Mouse (Mus musculus): ENCODE measurements around the gene Hoxa10. TPM values are rescaled to one million over a fixed set of nuclear protein-coding genes. Genes with fewer than 3 reads are reported as not detected.
A peak's percentile ranks its signal among the peaks of the same experiment; 100 is the strongest.

The Hoxa10 gene
- polyA plus RNA-seq, 1 experiment from 2014 or later = not detected

- WGBS = 3% methylated on average over 14 of the region's 14 CpGs
- Histone ChIP-seq H3K27ac (ENCODE audit: low read length) (no peak overlapping the region), H3K36me3 (ENCODE audit: control insufficient read depth, insufficient read depth, low read length) (no peaks in the 10 kb centered on the region), H3K9me3 (replicated peaks; ENCODE audit: control insufficient read depth, low read length, poor library complexity, severe bottlenecking) (no peaks in the 10 kb centered on the region), H3K9ac (ENCODE audit: low read depth, low read length) (no peak overlapping the region), H3K4me1 (ENCODE audit: control insufficient read depth, insufficient read depth, low read length) (peaks cover 3% of the 10 kb centered on the region; the same call in 1 of the 2 replicates), H3K4me2 (ENCODE audit: low read length) (no peak overlapping the region), H3K4me3 (ENCODE audit: low read depth, low read length) (no peak overlapping the region), H3K27me3 (ENCODE audit: control insufficient read depth, insufficient read depth, low read depth, low read length) (peaks cover 85% of the 10 kb centered on the region)
- ATAC-seq = no peak
Observed at GRCm38 (mm10) chr6:52205221-52205620, 35.4 kb downstream of the Hoxa10 start.

GRCm38 (mm10) chr6:52204050-52204752, 36.5 kb downstream of the Hoxa10 start, which contains the start of gene Hoxa5:
TSS of gene Hoxa5 (minus strand) at chr6:52204587.
- Histone ChIP-seq H3K9me3 (replicated peaks; ENCODE audit: control insufficient read depth, low read length, poor library complexity, severe bottlenecking) (no peaks in the 10 kb centered on the region), H3K36me3 (ENCODE audit: control insufficient read depth, insufficient read depth, low read length) (no peaks in the 10 kb centered on the region), H3K4me3 (ENCODE audit: low read depth, low read length) (no peak within 1 kb of the TSS; the same call in 1 of the 2 replicates), H3K9ac (ENCODE audit: low read depth, low read length) (no peak within 1 kb of the TSS), H3K27me3 (ENCODE audit: control insufficient read depth, insufficient read depth, low read depth, low read length) (peaks cover 86% of the 10 kb centered on the region), H3K27ac (ENCODE audit: low read length) (no peak within 1 kb of the TSS), H3K4me1 (ENCODE audit: control insufficient read depth, insufficient read depth, low read length) (peaks cover 3% of the 10 kb centered on the region; the same call in 1 of the 2 replicates), H3K4me2 (ENCODE audit: low read length) (0 out of 2 replicates have a peak within 1 kb of the TSS, but pooled peaks have one; percentile 9)
- no peak for ATAC-seq
- WGBS = under 1% methylated on average over 65 of the region's 65 CpGs

GRCm38 (mm10) chr6:52203371-52204049, 37.1 kb downstream of the Hoxa10 start:
- no peak overlapping the region for H3K9ac ChIP-seq (ENCODE audit: low read depth, low read length)
- no peak overlapping the region; the same call in 1 of the 2 replicates for H3K4me3 ChIP-seq (ENCODE audit: low read depth, low read length)
- H3K27me3 ChIP-seq (ENCODE audit: control insufficient read depth, insufficient read depth, low read depth, low read length) = peaks cover 88% of the 10 kb centered on the region
- H3K9me3 ChIP-seq (replicated peaks; ENCODE audit: control insufficient read depth, low read length, poor library complexity, severe bottlenecking) = no peaks in the 10 kb centered on the region
- no peak overlapping the region for H3K27ac ChIP-seq (ENCODE audit: low read length)
- whole genome bisulfite sequencing = under 1% methylated on average over 45 of the region's 46 CpGs
- H3K4me1 ChIP-seq (ENCODE audit: control insufficient read depth, insufficient read depth, low read length) = peaks cover 3% of the 10 kb centered on the region; the same call in 1 of the 2 replicates
- no peak for ATAC-seq
- 0 out of 2 replicates have a peak overlapping the region, but pooled peaks have one; percentile 9 for H3K4me2 ChIP-seq (ENCODE audit: low read length)
- H3K36me3 ChIP-seq (ENCODE audit: control insufficient read depth, insufficient read depth, low read length) = no peaks in the 10 kb centered on the region

GRCm38 (mm10) chr6:52203121-52203370, 37.6 kb downstream of the Hoxa10 start:
- H3K27me3 ChIP-seq (ENCODE audit: control insufficient read depth, insufficient read depth, low read depth, low read length) = peaks cover 88% of the 10 kb centered on the region
- no peak overlapping the region for H3K4me2 ChIP-seq (ENCODE audit: low read length)
- H3K36me3 ChIP-seq (ENCODE audit: control insufficient read depth, insufficient read depth, low read length) = no peaks in the 10 kb centered on the region
- H3K27ac ChIP-seq (ENCODE audit: low read length) = no peak overlapping the region
- H3K4me3 ChIP-seq (ENCODE audit: low read depth, low read length) = no peak overlapping the region
- WGBS = under 1% methylated on average over 10 of the region's 10 CpGs
- H3K9ac ChIP-seq (ENCODE audit: low read depth, low read length) = no peak overlapping the region
- no peak for ATAC-seq
- H3K4me1 ChIP-seq (ENCODE audit: control insufficient read depth, insufficient read depth, low read length) = peaks cover 3% of the 10 kb centered on the region; the same call in 1 of the 2 replicates
- no peaks in the 10 kb centered on the region for H3K9me3 ChIP-seq (replicated peaks; ENCODE audit: control insufficient read depth, low read length, poor library complexity, severe bottlenecking)

DNA sequence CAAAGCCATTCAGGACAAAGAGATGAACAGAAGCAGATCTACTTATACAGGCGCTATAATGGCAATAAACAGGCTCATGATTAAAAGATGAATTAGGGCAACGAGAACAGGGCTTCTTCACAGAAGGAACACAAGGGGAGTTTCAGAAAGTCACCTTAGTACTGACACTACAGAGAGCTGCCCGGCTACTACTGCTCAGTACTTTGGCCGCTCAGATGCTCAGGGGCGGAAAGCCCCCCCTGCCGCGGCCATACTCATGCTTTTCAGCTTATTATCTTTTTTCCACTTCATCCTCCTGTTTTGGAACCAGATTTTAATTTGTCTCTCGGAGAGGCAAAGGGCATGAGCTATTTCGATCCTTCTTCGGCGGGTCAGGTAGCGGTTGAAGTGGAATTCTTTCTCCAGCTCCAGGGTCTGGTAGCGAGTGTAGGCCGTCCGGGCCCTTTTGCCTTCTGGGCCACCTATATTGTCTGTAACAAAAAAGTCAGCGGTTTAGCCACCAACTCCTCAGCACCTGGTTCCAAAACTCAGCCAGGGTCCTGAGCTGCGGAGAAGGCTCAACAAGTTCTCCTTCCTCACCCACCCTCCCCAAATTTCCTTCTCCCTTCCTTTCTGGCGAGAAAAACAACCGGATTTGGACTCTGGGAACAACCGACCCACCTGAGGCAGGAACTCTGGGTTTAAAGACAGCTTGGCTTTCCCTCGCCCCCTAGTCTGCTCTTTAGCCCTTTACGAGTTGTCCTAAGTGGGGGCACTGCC, 38.1 kb downstream of the Hoxa10 start:
- WGBS = 3% methylated on average over 22 of the region's 22 CpGs
- Histone ChIP-seq H3K9me3 (replicated peaks; ENCODE audit: control insufficient read depth, low read length, poor library complexity, severe bottlenecking) (no peaks in the 10 kb centered on the region), H3K4me1 (ENCODE audit: control insufficient read depth, insufficient read depth, low read length) (peaks cover 3% of the 10 kb centered on the region; the same call in 1 of the 2 replicates), H3K27ac (ENCODE audit: low read length) (no peak overlapping the region), H3K4me3 (ENCODE audit: low read depth, low read length) (no peak overlapping the region), H3K4me2 (ENCODE audit: low read length) (no peak overlapping the region), H3K9ac (ENCODE audit: low read depth, low read length) (no peak overlapping the region), H3K36me3 (ENCODE audit: control insufficient read depth, insufficient read depth, low read length) (no peaks in the 10 kb centered on the region), H3K27me3 (ENCODE audit: control insufficient read depth, insufficient read depth, low read depth, low read length) (peaks cover 91% of the 10 kb centered on the region)
- no peak for ATAC-seq

DNA sequence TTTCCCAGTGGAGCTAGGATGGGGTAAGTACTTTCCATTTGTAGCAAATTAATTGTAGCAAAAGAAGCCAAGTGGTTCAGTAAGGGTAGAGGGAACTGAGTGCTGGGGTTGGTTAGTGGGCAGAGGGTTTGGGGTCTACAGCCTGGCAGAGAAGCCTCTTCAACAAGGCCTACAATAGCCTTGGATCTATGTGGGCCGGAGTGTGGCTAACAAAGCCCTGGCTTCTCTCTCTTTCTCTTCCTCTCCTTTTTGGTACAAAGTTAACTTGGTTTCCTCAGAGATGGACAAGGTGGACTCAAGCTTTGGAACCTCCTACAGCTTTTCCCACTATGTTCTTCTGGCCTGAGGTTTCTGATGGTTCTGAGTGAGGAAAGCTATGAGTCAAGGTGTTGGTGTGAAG, 39.4 kb downstream of the Hoxa10 start:
- no peaks in the 10 kb centered on the region for H3K9me3 ChIP-seq (replicated peaks; ENCODE audit: control insufficient read depth, low read length, poor library complexity, severe bottlenecking)
- peaks cover 92% of the 10 kb centered on the region for H3K27me3 ChIP-seq (ENCODE audit: control insufficient read depth, insufficient read depth, low read depth, low read length)
- no peak overlapping the region for H3K4me2 ChIP-seq (ENCODE audit: low read length)
- no peak for ATAC-seq
- no peaks in the 10 kb centered on the region for H3K36me3 ChIP-seq (ENCODE audit: control insufficient read depth, insufficient read depth, low read length)
- WGBS = 13% methylated on average over 1 of the region's 1 CpGs
- H3K27ac ChIP-seq (ENCODE audit: low read length) = no peak overlapping the region
- H3K9ac ChIP-seq (ENCODE audit: low read depth, low read length) = no peak overlapping the region
- H3K4me3 ChIP-seq (ENCODE audit: low read depth, low read length) = no peak overlapping the region
- peaks cover 3% of the 10 kb centered on the region; the same call in 1 of the 2 replicates for H3K4me1 ChIP-seq (ENCODE audit: control insufficient read depth, insufficient read depth, low read length)

DNA sequence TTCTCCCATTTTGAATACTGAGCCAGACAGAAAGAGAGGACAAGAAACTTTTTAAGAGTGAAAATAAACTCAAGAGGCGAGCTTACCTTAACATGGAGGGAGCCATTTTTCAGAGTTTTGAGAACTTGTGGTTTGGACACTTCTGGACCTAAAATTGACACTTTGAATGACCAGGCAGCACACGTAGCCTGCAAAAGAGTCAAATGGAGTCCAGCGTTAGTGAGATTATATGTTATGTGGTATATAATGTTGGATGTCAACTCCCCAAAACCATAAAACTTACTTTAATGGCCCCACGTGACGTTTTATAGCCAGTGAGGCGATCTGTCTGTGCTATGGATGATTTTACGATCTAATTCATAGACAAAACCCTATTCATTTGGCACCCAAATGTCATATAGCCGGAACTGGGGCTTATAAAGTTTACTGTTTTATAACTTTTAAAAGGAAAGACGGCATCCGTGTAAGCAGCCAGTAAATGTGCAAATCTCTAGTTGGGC, 39.9 kb downstream of the Hoxa10 start:
- H3K36me3 ChIP-seq (ENCODE audit: control insufficient read depth, insufficient read depth, low read length) = no peaks in the 10 kb centered on the region
- H3K9ac ChIP-seq (ENCODE audit: low read depth, low read length) = no peak overlapping the region
- H3K4me1 ChIP-seq (ENCODE audit: control insufficient read depth, insufficient read depth, low read length) = peaks cover 3% of the 10 kb centered on the region; the same call in 1 of the 2 replicates
- H3K27ac ChIP-seq (ENCODE audit: low read length) = no peak overlapping the region
- H3K4me3 ChIP-seq (ENCODE audit: low read depth, low read length) = no peak overlapping the region
- no peak for ATAC-seq
- no peaks in the 10 kb centered on the region for H3K9me3 ChIP-seq (replicated peaks; ENCODE audit: control insufficient read depth, low read length, poor library complexity, severe bottlenecking)
- peaks cover 92% of the 10 kb centered on the region for H3K27me3 ChIP-seq (ENCODE audit: control insufficient read depth, insufficient read depth, low read depth, low read length)
- 5% methylated on average over 10 of the region's 10 CpGs for WGBS
- no peak overlapping the region for H3K4me2 ChIP-seq (ENCODE audit: low read length)

GRCm38 (mm10) chr6:52200073-52200750, 40.4 kb downstream of the Hoxa10 start:
- Histone ChIP-seq H3K4me1 (ENCODE audit: control insufficient read depth, insufficient read depth, low read length) (peaks cover 3% of the 10 kb centered on the region; the same call in 1 of the 2 replicates), H3K27ac (ENCODE audit: low read length) (no peak overlapping the region), H3K9ac (ENCODE audit: low read depth, low read length) (no peak overlapping the region), H3K27me3 (ENCODE audit: control insufficient read depth, insufficient read depth, low read depth, low read length) (peaks cover 91% of the 10 kb centered on the region), H3K36me3 (ENCODE audit: control insufficient read depth, insufficient read depth, low read length) (no peaks in the 10 kb centered on the region), H3K9me3 (replicated peaks; ENCODE audit: control insufficient read depth, low read length, poor library complexity, severe bottlenecking) (no peaks in the 10 kb centered on the region), H3K4me2 (ENCODE audit: low read length) (no peak overlapping the region), H3K4me3 (ENCODE audit: low read depth, low read length) (no peak overlapping the region)
- ATAC-seq = no peak
- WGBS = 2% methylated on average over 30 of the region's 30 CpGs

Measured in midbrain, embryonic 16.5 days (tissue).